Mouse (Mus musculus) hindbrain, embryonic 12.5 days (tissue): ENCODE results near the gene Olfr986. TPM values are rescaled to one million over a fixed set of nuclear protein-coding genes. Genes with fewer than 3 reads are reported as not detected.
A peak's percentile ranks its signal among the peaks of the same experiment; 100 is the strongest.
"Not testable (repeated sequence)": the region's sequence is repeated elsewhere in the genome, so short reads cannot be mapped to it uniquely, and the experiment has no call there.

Experiments used
- ATAC-seq: fragments of 200-750 bp; cut with Nextera tagmentation; 2 replicates; pipeline ENCODE4 v1.8.0; 2017; ENCODE audit warnings: moderate TSS enrichment; ENCODE audit not compliant: low FRiP score
- H3K27ac ChIP-seq: fragments of 300-500 bp; sonication (generic); 2 replicates; pipeline ENCODE4 v1.5.1; 2016; ENCODE audit warnings: mild to moderate bottlenecking
- H3K27me3 ChIP-seq: fragments of 300-500 bp; sonication (generic); 2 replicates; pipeline ENCODE4 v1.6.1; 2016; ENCODE audit warnings: mild to moderate bottlenecking
- H3K36me3 ChIP-seq: fragments of 300-500 bp; sonication (generic); 2 replicates; pipeline ENCODE4 v1.6.1; 2016; ENCODE audit warnings: mild to moderate bottlenecking
- H3K4me1 ChIP-seq: fragments of 300-500 bp; sonication (generic); 2 replicates; pipeline ENCODE4 v1.6.1; 2016
- H3K4me2 ChIP-seq: fragments of 300-500 bp; sonication (generic); replicated peaks from 2 replicates; pipeline ENCODE4 v1.6.1; 2016; ENCODE audit warnings: mild to moderate bottlenecking
- H3K4me3 ChIP-seq: fragments of 300-500 bp; sonication (generic); 2 replicates; pipeline ENCODE4 v1.5.1; 2016; ENCODE audit warnings: mild to moderate bottlenecking
- H3K9ac ChIP-seq: fragments of 300-500 bp; sonication (generic); 2 replicates; pipeline ENCODE4 v1.6.1; 2016; ENCODE audit warnings: mild to moderate bottlenecking, moderate library complexity
- H3K9me3 ChIP-seq: fragments of 300-500 bp; sonication (generic); replicated peaks from 2 replicates; pipeline ENCODE4 v1.6.1; 2016; ENCODE audit warnings: mild to moderate bottlenecking
- WGBS: fragments of 180-500 bp; shearing (Covaris S2); methylation state at CpG from one replicate; pipeline ENCODE4 v1.1.7; 2016; 5-methylcytosine and 5-hydroxymethylcytosine counted together
- polyA plus RNA-seq: library from polyadenylated mRNA; unstranded; fragments of >200 nt; fragmentation: Nextera tagmentation; extraction: Ambion mirVana; gene quantifications from 2 replicates; pipeline ENCODE4 v1.2.1, GENCODE M21; 2016

The Olfr986 gene
- polyA plus RNA-seq = not detected in 2 replicates

GRCm38 (mm10) chr9:40180620-40181019 lies at the start of gene Olfr986:
Olfr986 (plus strand) TSS chr9:40180920.
- Histone ChIP-seq H3K9me3 (no peaks in the 10 kb centered on the region), H3K4me3 (no peak within 1 kb of the TSS), H3K27me3 (no peaks in the 10 kb centered on the region), H3K36me3 (no peaks in the 10 kb centered on the region), H3K4me1 (no peaks in the 10 kb centered on the region), H3K9ac (no peak within 1 kb of the TSS), H3K4me2 (no peak within 1 kb of the TSS), H3K27ac (no peak within 1 kb of the TSS)
- no peak for ATAC-seq
- 92% methylated on average over 5 of the region's 5 CpGs for WGBS

DNA sequence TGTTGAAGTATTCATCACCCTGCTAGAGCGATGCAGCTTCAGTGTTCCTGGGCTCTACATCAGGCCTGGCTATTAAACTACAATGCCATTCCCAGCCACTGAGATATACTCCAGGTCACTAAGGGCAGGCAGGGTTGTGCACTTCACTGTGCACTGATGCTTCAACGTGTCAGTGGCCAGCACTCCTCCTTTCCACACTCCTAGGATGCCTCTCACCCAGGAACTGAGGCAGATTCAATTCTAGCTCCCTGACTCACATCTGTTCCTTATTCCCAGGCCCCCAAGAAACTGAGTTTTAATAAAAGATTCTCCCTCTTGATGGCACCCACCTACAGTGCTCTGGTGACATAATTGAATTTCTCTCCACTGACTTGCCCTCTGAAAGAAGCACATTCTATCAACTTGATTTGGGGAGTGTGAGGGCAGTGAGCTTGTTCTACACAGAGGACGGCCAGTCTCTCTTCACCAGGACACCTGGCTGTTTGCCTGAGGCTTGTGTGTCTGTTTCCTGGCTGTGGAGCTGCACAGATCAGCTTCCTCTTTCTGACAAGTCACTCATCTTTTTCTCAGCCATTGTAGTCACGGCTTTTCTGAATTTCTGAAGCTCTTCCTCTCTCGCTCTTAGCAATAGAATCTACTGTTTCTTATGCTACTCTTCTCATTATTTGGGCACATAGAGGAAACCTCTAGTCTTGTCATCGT lies 43.6 kb upstream of the Olfr986 start:
- Histone ChIP-seq H3K4me1 (no peaks in the 10 kb centered on the region), H3K4me3 (no peak overlapping the region), H3K36me3 (no peaks in the 10 kb centered on the region), H3K27ac (no peak overlapping the region), H3K4me2 (no peak overlapping the region), H3K9ac (no peak overlapping the region), H3K27me3 (no peaks in the 10 kb centered on the region), H3K9me3 (no peaks in the 10 kb centered on the region)
- ATAC-seq = no peak
- WGBS = 77% methylated on average over 6 of the region's 6 CpGs

DNA sequence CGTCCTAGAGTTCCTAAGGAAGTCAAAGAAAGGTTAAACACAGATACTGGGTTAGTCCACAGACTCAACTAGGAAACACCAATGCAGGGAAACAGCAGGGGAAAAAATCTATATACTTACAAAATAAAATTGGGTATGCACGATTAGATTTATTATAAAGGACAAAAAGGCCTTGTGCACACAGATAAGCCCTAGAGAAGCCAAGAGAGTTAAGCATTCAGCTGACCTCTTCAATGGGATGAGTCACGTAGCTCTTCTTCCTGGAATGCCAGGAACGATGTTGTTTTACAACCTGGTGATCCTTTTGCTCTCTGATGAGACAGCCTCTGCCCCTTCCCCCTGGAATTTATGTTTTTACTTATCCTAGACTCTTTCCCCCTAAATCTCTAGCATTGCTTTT lies 41.2 kb upstream of the Olfr986 start:
- H3K27me3 ChIP-seq = no peaks in the 10 kb centered on the region
- no peak overlapping the region for H3K9ac ChIP-seq
- H3K4me3 ChIP-seq = no peak overlapping the region
- H3K4me1 ChIP-seq = no peaks in the 10 kb centered on the region
- H3K9me3 ChIP-seq = no peaks in the 10 kb centered on the region
- H3K27ac ChIP-seq = no peak overlapping the region
- WGBS = 80% methylated on average over 4 of the region's 4 CpGs
- H3K36me3 ChIP-seq = no peaks in the 10 kb centered on the region
- no peak overlapping the region for H3K4me2 ChIP-seq
- ATAC-seq = no peak

DNA sequence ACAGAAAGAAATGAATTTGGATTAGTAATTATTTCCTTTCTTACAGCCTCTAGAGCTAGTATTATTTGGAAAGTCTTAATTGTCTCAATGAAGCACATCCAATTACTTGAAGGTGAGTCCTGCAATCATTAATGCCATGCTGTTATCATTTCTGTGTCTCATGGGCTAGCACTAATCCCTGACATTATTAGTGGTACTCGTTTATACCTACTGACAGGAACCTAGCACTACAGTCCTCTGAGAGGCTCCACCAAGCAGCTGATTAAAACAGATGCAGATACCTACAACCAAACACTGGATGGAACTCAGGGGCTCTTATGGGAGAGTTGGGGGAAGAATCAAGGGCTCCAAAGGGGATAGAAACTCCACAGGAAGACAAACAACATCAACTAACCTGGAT lies 39.2 kb upstream of the Olfr986 start:
- no peak overlapping the region for H3K4me3 ChIP-seq
- no peak overlapping the region for H3K4me2 ChIP-seq
- no peak for ATAC-seq
- H3K4me1 ChIP-seq = no peaks in the 10 kb centered on the region
- H3K9me3 ChIP-seq = no peaks in the 10 kb centered on the region
- no peak overlapping the region for H3K9ac ChIP-seq
- no peak overlapping the region for H3K27ac ChIP-seq
- WGBS = 69% methylated on average over 1 of the region's 1 CpGs
- no peaks in the 10 kb centered on the region for H3K27me3 ChIP-seq
- H3K36me3 ChIP-seq = no peaks in the 10 kb centered on the region

GRCm38 (mm10) chr9:40155118-40155644 lies 25.5 kb upstream of the Olfr986 start:
- no peak for ATAC-seq
- Histone ChIP-seq H3K9ac (no peak overlapping the region), H3K27ac (no peak overlapping the region), H3K9me3 (no peaks in the 10 kb centered on the region), H3K27me3 (no peaks in the 10 kb centered on the region), H3K4me3 (no peak overlapping the region), H3K4me1 (no peaks in the 10 kb centered on the region), H3K36me3 (no peaks in the 10 kb centered on the region), H3K4me2 (no peak overlapping the region)
- 73% methylated on average over 4 of the region's 4 CpGs for WGBS

GRCm38 (mm10) chr9:40166446-40166845 lies 14.3 kb upstream of the Olfr986 start:
- ATAC-seq = no peak
- Histone ChIP-seq H3K9ac (no peak overlapping the region), H3K27ac (no peak overlapping the region), H3K4me1 (no peaks in the 10 kb centered on the region), H3K9me3 (no peaks in the 10 kb centered on the region), H3K4me2 (no peak overlapping the region), H3K4me3 (no peak overlapping the region), H3K27me3 (no peaks in the 10 kb centered on the region), H3K36me3 (no peaks in the 10 kb centered on the region)
- WGBS = 97% methylated on average over 1 of the region's 1 CpGs

GRCm38 (mm10) chr9:40177017-40177416 lies 3.7 kb upstream of the Olfr986 start:
- no peak for ATAC-seq
- WGBS = 84% methylated on average over 6 of the region's 6 CpGs
- Histone ChIP-seq H3K27ac (no peak overlapping the region), H3K36me3 (no peaks in the 10 kb centered on the region), H3K4me1 (no peaks in the 10 kb centered on the region), H3K4me2 (no peak overlapping the region), H3K9me3 (no peaks in the 10 kb centered on the region), H3K4me3 (no peak overlapping the region), H3K27me3 (no peaks in the 10 kb centered on the region), H3K9ac (no peak overlapping the region)

DNA sequence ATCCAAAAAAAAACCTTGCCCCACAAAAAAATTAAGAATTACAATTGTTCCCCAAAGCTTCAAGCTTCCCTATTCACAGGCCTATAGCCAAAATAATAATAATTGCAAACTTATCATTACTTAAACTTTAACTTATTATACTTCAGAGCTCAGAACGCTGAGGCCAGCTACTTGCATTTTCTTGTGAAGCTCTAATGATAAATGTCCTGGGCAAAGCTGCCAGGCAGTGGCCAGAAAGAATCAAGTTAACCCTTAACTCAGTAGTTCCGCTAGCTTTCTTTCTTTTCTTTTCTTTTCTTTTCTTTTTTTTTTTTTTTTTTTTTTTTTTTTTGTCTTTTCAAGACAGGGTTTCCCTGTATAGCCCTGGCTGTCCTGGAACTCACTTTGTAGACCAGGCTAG lies 4.4 kb downstream of the Olfr986 start:
- 80% methylated on average over 2 of the region's 2 CpGs for WGBS
- not testable (repeated sequence) for H3K4me3 ChIP-seq, H3K27ac ChIP-seq, H3K27me3 ChIP-seq, ATAC-seq, H3K9me3 ChIP-seq, H3K4me2 ChIP-seq, H3K36me3 ChIP-seq, H3K9ac ChIP-seq, H3K4me1 ChIP-seq

DNA sequence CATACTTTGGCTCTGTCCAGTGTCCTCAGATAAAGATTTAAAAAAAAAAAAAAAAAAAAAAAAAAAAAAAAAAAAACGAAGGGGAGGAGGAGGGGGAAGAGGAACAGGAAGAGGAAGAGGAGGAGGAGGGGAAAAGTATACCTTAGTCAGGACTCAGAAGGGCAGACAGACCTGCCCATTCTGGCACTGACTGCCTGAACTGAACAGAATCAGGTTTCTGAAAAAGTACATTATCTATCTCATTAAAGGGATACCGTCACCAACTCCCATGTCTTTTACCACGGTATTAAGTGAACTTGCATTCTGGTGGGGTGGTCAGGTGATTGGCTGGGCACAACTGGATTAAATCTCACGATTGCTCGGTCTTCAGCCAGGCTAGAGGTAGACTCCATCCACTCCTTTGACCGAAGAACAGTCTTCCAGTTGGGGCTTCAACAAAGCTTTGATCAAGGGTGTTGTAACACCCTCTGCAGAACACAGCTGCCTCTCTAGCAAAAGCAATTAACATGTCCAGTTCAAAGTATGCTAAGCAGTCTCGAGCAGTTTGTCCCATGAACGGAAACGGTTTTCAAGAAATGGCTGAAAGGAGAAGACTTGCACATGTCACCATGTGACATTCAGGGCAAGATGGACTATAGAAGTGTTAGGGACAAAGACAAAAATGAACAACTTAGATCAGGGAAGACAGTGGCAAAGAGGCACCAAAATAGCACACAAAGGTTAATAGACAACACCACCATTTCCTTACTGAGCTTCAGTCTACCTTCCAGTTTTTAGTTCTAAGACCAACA lies 10.6 kb downstream of the Olfr986 start:
- no peaks in the 10 kb centered on the region for H3K36me3 ChIP-seq
- H3K4me2 ChIP-seq = peak overlapping the region; percentile 83
- peaks cover 8% of the 10 kb centered on the region for H3K4me1 ChIP-seq
- H3K9me3 ChIP-seq = no peaks in the 10 kb centered on the region
- no peak overlapping the region for H3K9ac ChIP-seq
- 0 out of 2 replicates have a peak overlapping the region, but pooled peaks have one; percentile 76 for H3K27ac ChIP-seq
- ATAC-seq = peak; percentile 7; the same call in 1 of the 2 replicates
- H3K4me3 ChIP-seq = peak overlapping the region; percentile 89
- no peaks in the 10 kb centered on the region for H3K27me3 ChIP-seq
- 93% methylated on average over 8 of the region's 9 CpGs for WGBS

DNA sequence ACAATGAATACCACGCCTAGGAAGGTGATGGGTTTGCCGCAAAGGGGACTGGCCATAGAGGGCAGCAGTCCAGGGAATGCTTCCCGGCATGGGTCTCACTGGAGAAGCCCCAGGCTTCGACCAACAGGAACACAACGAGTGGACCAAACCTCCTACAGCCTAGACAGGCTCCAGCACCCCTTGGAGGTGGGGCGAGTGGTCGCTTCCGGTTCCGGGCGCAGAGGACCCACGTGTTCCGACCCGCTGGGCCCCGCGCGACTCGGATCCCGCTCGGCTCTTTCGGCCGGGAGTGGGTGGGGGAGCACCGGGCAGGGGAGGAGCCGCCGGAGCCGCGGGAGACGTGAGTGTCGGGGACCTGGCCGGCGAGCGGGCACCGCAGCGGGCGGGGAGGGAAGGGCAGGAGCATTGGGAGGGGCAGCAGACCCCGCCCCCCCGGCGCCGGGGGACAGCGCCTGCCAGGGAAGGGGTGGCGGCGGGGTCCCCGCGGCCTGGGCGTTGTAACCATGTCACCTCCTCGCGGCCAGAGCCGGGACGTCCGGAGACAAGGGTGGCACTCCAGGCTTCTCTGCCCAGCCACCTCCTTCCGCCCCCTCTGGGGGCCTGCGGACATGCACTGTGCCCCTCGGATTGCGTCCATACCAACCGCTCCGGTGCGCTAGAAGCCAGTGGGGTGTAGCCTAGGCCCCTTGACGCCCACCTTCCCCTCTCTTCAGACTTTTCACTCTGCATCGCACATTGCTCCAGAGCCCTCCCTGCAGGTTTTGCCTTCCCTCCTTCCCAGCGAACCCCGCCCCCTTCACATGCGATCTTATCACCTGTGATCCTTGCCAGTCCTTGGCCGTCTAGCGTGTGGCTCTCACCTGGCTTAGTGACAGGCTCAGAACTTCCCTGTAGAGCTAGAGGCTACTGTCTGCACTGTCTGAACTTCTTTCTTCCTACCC lies 11.6 kb downstream of the Olfr986 start, which contains the start of gene Zfp202:
Gene Zfp202 (plus strand): TSS at position 219 of the 941 bp plus-strand sequence.
- Histone ChIP-seq H3K4me3 (peak within 1 kb of the TSS; percentile 89), H3K9ac (peak within 1 kb of the TSS; percentile 81), H3K27me3 (no peaks in the 10 kb centered on the region), H3K27ac (peak within 1 kb of the TSS; percentile 76), H3K4me2 (peak within 1 kb of the TSS; percentile 83), H3K36me3 (no peaks in the 10 kb centered on the region), H3K9me3 (no peaks in the 10 kb centered on the region), H3K4me1 (peaks cover 8% of the 10 kb centered on the region)
- ATAC-seq = peak; percentile 99
- 2% methylated on average over 56 of the region's 63 CpGs for WGBS

- no peak for ATAC-seq
- no peak overlapping the region for H3K4me2 ChIP-seq
- H3K9ac ChIP-seq = no peak overlapping the region
- no peaks in the 10 kb centered on the region for H3K27me3 ChIP-seq
- H3K9me3 ChIP-seq = no peaks in the 10 kb centered on the region
- peaks cover 8% of the 10 kb centered on the region for H3K4me1 ChIP-seq
- H3K27ac ChIP-seq = no peak overlapping the region
- H3K36me3 ChIP-seq = no peaks in the 10 kb centered on the region
- H3K4me3 ChIP-seq = no peak overlapping the region
- 92% methylated on average over 3 of the region's 3 CpGs for WGBS
Observed at GRCm38 (mm10) chr9:40195981-40196380, 15.3 kb downstream of the Olfr986 start.

DNA sequence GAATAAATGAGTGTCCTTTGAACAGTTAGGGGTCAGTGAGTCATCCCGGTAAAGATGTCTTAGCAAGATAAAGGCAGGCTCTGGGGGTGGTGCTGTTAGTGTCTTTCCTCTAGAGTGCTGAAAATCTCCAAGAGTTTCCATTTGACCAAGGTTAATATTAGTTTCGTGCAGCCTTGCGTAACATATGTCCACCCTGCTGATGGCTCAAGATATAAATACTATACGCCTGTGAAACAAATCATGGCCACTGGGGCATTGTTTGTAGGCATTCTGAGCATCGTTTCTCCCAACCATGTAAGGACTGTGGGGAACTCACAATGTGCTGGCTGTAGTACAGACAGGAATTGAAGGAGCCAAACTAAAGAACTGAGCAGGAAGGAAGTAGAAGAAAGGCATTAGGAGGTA lies 25.8 kb downstream of the Olfr986 start:
- ATAC-seq = no peak
- no peak overlapping the region for H3K27ac ChIP-seq
- no peak overlapping the region for H3K4me3 ChIP-seq
- 82% methylated on average over 5 of the region's 5 CpGs for WGBS
- no peaks in the 10 kb centered on the region for H3K4me1 ChIP-seq
- H3K36me3 ChIP-seq = peaks cover 43% of the 10 kb centered on the region
- no peaks in the 10 kb centered on the region for H3K9me3 ChIP-seq
- no peaks in the 10 kb centered on the region for H3K27me3 ChIP-seq
- H3K9ac ChIP-seq = no peak overlapping the region
- no peak overlapping the region for H3K4me2 ChIP-seq
